8 mouse cellular contexts compared by ENCODE assay signal in genomic region chr11:83941950-83942840, GRCm38 (mm10). TPM values are rescaled to one million over a fixed set of nuclear protein-coding genes. Genes with fewer than 3 reads are reported as not detected.
A peak's percentile ranks its signal among the peaks of the same experiment; 100 is the strongest.
DNase-seq lines count a peak whose midpoint lies in the region; ATAC-seq and TF ChIP-seq lines count a peak whose summit lies in the region.

Ddx52 (plus strand) TSS chr11:83942062.

- 2% methylated on average over 49 of the region's 49 CpGs for WGBS in bone marrow, adult 2 months
- WGBS in embryonic facial prominence, embryonic 15.5 days = under 1% methylated on average over 49 of the region's 49 CpGs
- WGBS in limb, embryonic 14.5 days = 1% methylated on average over 49 of the region's 49 CpGs
- WGBS in midbrain, postnatal 0 days = 2% methylated on average over 49 of the region's 49 CpGs

- no peaks in the 10 kb centered on the region for H3K4me1 ChIP-seq in bone marrow, adult 2 months (ENCODE audit: control insufficient read depth, insufficient read depth, low read length)
- H3K4me1 ChIP-seq in embryonic facial prominence, embryonic 15.5 days = peaks cover 5% of the 10 kb centered on the region; the same call in 1 of the 2 replicates
- peaks cover 6% of the 10 kb centered on the region for H3K4me1 ChIP-seq in limb, embryonic 14.5 days (ENCODE audit: control insufficient read depth, insufficient read depth, low read length)
- H3K4me1 ChIP-seq in midbrain, postnatal 0 days (ENCODE audit: insufficient read depth, low read length) = no peaks in the 10 kb centered on the region; the same call in 1 of the 2 replicates

- DNase-seq in 416B (ENCODE audit: low read depth) = peak; percentile 89
- DNase-seq in heart, adult 8-10 months (ENCODE audit: low spot score) = peak; percentile 90
- peak; percentile 93 for DNase-seq in kidney, adult 9 months
- peak; percentile 91 for DNase-seq in limb, embryonic 14.5 days (ENCODE audit: low spot score)
- DNase-seq in midbrain, postnatal 0 days (ENCODE audit: low spot score) = peak; percentile 95
- peak; percentile 68 to 76 for DNase-seq in spleen, postnatal 14 days (ENCODE audit: low spot score in 2 of 2)

- peak within 1 kb of the TSS; percentile 63 for H3K4me2 ChIP-seq in embryonic facial prominence, embryonic 15.5 days (replicated peaks)
- H3K4me2 ChIP-seq in limb, embryonic 14.5 days (replicated peaks; ENCODE audit: low read depth, low read length, severe bottlenecking) = peak within 1 kb of the TSS; percentile 75
- H3K4me2 ChIP-seq in midbrain, postnatal 0 days (ENCODE audit: low read depth, low read length, poor library complexity, severe bottlenecking) = peak within 1 kb of the TSS; percentile 60

- no peaks in the 10 kb centered on the region for H3K27me3 ChIP-seq in embryonic facial prominence, embryonic 15.5 days
- H3K27me3 ChIP-seq in limb, embryonic 14.5 days (ENCODE audit: control insufficient read depth, insufficient read depth, low read length) = no peaks in the 10 kb centered on the region
- H3K27me3 ChIP-seq in midbrain, postnatal 0 days (ENCODE audit: insufficient read depth, low read length) = no peaks in the 10 kb centered on the region

- H3K27ac ChIP-seq in bone marrow, adult 2 months (ENCODE audit: control insufficient read depth, insufficient read depth, low read depth, low read length, poor library complexity) = peak within 1 kb of the TSS; percentile 68
- peak within 1 kb of the TSS; percentile 82 for H3K27ac ChIP-seq in embryonic facial prominence, embryonic 15.5 days (replicated peaks)
- H3K27ac ChIP-seq in limb, embryonic 14.5 days (replicated peaks; ENCODE audit: low read depth, low read length) = peak within 1 kb of the TSS; percentile 76
- peak within 1 kb of the TSS; percentile 48 for H3K27ac ChIP-seq in midbrain, postnatal 0 days (ENCODE audit: low read depth, low read length)

- H3K9ac ChIP-seq in embryonic facial prominence, embryonic 15.5 days = peak within 1 kb of the TSS; percentile 79
- H3K9ac ChIP-seq in limb, embryonic 14.5 days (ENCODE audit: low read depth, low read length, severe bottlenecking) = peak within 1 kb of the TSS; percentile 90
- peak within 1 kb of the TSS; percentile 60 for H3K9ac ChIP-seq in midbrain, postnatal 0 days (replicated peaks; ENCODE audit: low read length, poor library complexity, severe bottlenecking)

- TF ChIP-seq CTCF in bone marrow, adult 2 months (IDR thresholded peaks at IDR 0.05; ENCODE audit: control insufficient read depth, insufficient read depth, low read length) = no peak
- no peak for TF ChIP-seq CTCF in midbrain, postnatal 0 days (IDR thresholded peaks at IDR 0.05)

- H3K4me3 ChIP-seq in bone marrow, adult 2 months (replicated peaks; ENCODE audit: control insufficient read depth, low read depth, low read length) = peak within 1 kb of the TSS; percentile 82
- H3K4me3 ChIP-seq in embryonic facial prominence, embryonic 15.5 days (replicated peaks) = peak within 1 kb of the TSS; percentile 90
- peak within 1 kb of the TSS; percentile 78 for H3K4me3 ChIP-seq in limb, embryonic 14.5 days (replicated peaks; ENCODE audit: low read length)
- H3K4me3 ChIP-seq in midbrain, postnatal 0 days (ENCODE audit: low read depth, low read length) = peak within 1 kb of the TSS; percentile 71

- peak; percentile 64; the same call in 1 of the 2 replicates for TF ChIP-seq POLR2A in bone marrow, adult 2 months (IDR thresholded peaks at IDR 0.05; ENCODE audit: borderline replicate concordance, control insufficient read depth, low read depth, low read length)
- peak; percentile 67; the same call in 1 of the 2 replicates for TF ChIP-seq POLR2A in limb, embryonic 14.5 days (IDR thresholded peaks at IDR 0.05; ENCODE audit: borderline replicate concordance, extremely low read depth, insufficient read depth, insufficient read length)

- no peaks in the 10 kb centered on the region for H3K9me3 ChIP-seq in embryonic facial prominence, embryonic 15.5 days (replicated peaks)
- no peaks in the 10 kb centered on the region for H3K9me3 ChIP-seq in limb, embryonic 14.5 days (ENCODE audit: control insufficient read depth, low read length)
- no peaks in the 10 kb centered on the region for H3K9me3 ChIP-seq in midbrain, postnatal 0 days (ENCODE audit: low read length)

- ATAC-seq in embryonic facial prominence, embryonic 15.5 days (ENCODE audit: insufficient number of reproducible peaks, low FRiP score, low TSS enrichment, low read depth) = peak; percentile 91
- ATAC-seq in limb, embryonic 14.5 days (ENCODE audit: low FRiP score, low read depth) = peak; percentile 96
- peak; percentile 86 for ATAC-seq in midbrain, postnatal 0 days (ENCODE audit: low FRiP score)

- peaks cover 32% of the 10 kb centered on the region for H3K36me3 ChIP-seq in embryonic facial prominence, embryonic 15.5 days
- peaks cover 32% of the 10 kb centered on the region for H3K36me3 ChIP-seq in limb, embryonic 14.5 days (ENCODE audit: control insufficient read depth, insufficient read depth, low read length)
- H3K36me3 ChIP-seq in midbrain, postnatal 0 days (ENCODE audit: insufficient read depth, low read length) = peaks cover 13% of the 10 kb centered on the region; the same call in 1 of the 2 replicates

RNA-seq across cellular contexts. Expression of gene Ddx52, which starts in this region (rescaled TPM):
- 12.6 and 19.4 TPM in 2 replicates for polyA plus RNA-seq in bone marrow, adult 2 months (2011; ENCODE audit: insufficient read depth, insufficient read length, low replicate concordance, missing spikeins)
- polyA plus RNA-seq in embryonic facial prominence, embryonic 15.5 days (2015; fragmentation: Nextera tagmentation; extraction: Ambion mirVana) = 27.9 and 28.8 TPM in 2 replicates
- 10 to 100 TPM in 2 of 4 experiments, 1 to 10 TPM in 2; 9.7 to 11.8 (median 10.0) TPM for total RNA-seq in heart, adult 8-10 months (2022)
- polyA plus RNA-seq in limb, embryonic 14.5 days (2012; rRNA removed) = 18.1 and 22.8 TPM in 2 replicates
- 34.2 and 36.1 TPM in 2 replicates for polyA plus RNA-seq in limb, embryonic 14.5 days (2014; fragmentation: Nextera tagmentation; extraction: Ambion mirVana)
- total RNA-seq in midbrain, postnatal 0 days (2014; rRNA removed) = 14.6 and 16.4 TPM in 2 replicates
- 16.1 and 16.3 TPM in 2 replicates for polyA plus RNA-seq in midbrain, postnatal 0 days (2015; fragmentation: Nextera tagmentation; extraction: Ambion mirVana)

Comparison
In these comparisons a context has a peak if more than half of its experiments do, and no peak if none do; other contexts are left out.
1. Peak in every context shown above with its lines: DNase-seq, ATAC-seq, H3K4me3 ChIP-seq and H3K27ac ChIP-seq.